Mouse (Mus musculus): ENCODE data around the gene Pinlyp. TPM values are rescaled to one million over a fixed set of nuclear protein-coding genes. Genes with fewer than 3 reads are reported as not detected.

Gene Pinlyp
- total RNA-seq, 2 experiments from 2014 or later = not detected

DNA sequence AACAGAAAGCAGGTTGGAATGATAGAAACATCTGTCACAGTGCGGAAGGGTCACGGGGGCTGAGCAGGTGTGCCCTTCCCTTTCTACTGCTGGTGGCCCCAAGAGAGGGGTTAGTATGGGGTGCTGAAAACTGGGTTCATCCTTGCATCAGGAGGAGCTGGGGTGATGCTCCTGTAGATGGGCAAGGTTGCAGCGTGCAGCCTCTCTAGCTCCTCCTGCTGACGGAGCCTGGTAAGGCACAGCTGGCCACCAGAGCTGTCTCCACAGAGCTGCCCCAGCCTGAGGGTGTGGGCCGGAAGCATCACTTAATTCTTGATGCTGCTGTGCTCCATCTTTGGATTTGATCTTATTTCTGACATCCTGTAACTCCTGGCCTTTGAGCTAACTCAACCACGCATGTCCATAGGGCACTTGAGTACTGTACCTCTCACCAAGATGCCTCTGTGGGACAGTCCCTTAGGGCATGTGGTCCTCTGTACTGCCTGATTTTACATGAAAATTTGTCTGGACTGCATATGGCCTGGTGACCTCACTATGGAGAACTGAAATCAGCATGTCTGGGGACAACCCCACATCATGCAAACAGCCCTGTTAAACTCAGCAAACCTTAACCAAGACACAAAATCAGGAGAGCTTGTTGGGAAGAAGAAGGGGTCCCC lies 18.8 kb upstream of the Pinlyp start:
- ATAC-seq (replicated peaks; ENCODE audit: low FRiP score, low TSS enrichment, poor library complexity, severe bottlenecking) = peak; percentile 94

DNA sequence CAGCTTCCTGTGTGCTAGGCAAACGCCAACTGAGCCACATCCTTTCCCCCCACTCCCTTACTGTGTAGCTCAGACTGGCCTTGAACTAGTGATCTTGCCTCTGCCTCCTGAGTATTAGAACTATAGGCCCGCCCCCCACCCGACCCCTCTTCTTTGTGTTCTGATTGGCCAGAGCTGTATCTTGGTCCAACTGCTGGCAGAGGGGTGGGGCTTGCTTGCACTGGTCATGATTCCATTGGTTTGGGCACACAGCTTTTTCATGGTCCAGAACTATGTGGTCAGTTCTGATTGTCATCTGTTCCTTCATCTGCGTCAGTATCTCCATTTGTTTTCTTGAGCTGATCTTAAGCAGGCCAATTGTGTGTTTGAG lies 17.9 kb upstream of the Pinlyp start:
- ATAC-seq (replicated peaks; ENCODE audit: low FRiP score, low TSS enrichment, poor library complexity, severe bottlenecking) = no peak

DNA sequence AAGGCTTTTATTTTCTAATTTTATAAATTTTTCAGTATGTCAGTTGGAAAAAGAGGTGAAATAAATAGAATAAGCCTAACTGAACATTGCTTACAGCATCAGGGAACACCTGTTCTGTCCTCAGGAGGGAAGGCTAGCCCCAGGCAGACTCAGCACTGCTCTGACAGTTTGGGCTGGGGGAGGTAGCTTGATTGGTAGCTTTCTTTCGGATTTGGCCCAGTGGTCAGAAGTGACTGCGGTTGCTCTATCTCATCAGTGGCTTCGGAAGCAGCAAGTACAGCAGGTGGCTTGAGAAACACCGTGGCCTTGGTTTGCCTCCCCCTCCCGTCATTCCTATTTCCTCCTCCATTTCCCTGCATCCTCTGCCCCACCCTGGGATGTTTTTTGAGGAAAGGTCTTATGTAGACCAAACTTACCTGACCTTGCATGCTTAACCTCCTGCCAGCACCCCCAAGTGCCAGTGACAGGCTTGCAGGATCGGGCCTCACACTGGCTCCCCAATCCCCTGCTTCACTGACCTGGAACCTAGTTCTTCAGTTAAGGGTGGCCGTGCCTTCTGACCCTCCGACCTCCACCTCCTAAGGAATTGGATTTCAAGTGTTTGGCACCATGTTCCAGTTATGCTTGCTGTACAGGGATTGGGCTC lies 17.4 kb upstream of the Pinlyp start:
- ATAC-seq (replicated peaks; ENCODE audit: low FRiP score, low TSS enrichment, poor library complexity, severe bottlenecking) = no peak

DNA sequence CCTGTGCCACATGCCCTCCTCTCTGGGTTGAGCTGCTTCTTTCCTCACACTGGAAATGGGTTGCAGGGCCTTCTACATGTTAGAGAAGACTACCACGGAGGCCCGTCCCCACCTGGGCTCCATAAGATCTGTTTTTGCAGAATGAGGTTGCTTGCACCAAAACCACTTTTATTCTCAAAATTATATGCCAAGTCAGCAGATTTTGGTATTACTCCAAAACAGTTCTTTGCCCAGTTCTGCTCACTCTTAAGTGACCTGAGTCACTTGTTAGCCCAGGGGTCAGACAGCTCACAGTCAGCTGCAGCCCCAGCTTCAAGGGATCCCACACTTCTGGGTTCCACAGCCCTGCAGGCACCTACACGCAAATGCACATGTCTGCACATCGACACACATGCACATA lies 15.5 kb upstream of the Pinlyp start:
- ATAC-seq (replicated peaks; ENCODE audit: low FRiP score, low TSS enrichment, poor library complexity, severe bottlenecking) = no peak

DNA sequence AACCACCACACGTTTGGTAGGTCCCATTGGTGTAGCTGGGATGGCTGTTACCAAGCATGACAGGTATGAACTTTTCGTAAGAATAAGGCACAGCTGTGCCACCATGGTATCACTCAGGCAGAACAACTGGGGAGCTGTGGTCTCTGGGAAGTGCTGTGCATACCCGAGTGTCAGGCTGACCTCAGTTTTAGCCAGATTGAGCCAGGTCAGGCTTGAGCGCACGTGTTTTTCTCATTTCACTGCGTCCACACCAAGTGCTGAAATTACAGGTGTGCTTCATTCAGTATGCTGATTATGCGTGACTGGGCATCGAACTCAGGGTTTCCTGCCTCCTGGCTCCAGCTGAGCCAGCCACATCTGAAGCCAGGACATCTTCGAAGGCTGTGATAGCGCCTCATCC lies 9.9 kb upstream of the Pinlyp start:
- no peak for ATAC-seq (replicated peaks; ENCODE audit: low FRiP score, low TSS enrichment, poor library complexity, severe bottlenecking)

DNA sequence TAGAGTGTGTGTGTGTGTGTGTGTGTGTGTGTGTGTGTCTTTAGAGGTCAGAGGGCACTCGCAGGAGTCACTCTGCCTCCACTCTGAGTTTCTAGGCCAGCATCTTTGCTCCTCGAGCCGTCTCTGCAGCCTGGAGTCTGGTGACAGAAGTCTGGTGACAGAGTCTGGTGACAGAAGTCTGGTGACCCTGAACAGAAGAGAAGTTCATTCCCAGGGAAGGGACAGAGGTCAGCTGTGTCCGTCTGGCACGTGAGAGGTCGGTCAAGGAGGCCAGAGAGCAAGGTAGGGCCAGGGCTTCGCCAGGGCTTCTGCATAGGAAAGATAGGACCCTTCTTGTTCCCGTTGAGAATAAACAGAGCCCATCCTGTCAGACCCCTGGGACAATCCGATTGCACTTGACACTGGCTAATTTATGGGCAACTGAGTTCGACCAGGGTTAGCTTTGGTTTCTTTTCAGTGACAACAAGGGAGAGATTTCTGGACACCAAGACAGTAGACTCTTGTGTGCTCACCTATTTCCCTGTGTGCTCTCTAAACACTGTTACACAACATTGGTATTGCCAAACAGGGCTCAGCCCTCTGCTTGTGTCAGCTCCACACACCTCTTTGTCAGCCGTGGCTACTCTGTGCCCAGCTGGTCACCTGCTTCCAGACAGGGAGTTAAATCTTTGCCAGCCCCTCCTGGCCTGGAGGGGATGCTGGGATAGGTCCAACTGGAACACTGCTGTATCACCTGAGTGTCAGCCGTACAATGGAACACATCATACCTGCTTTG lies 6.3 kb upstream of the Pinlyp start:
- ATAC-seq (replicated peaks; ENCODE audit: low FRiP score, low TSS enrichment, poor library complexity, severe bottlenecking) = no peak

DNA sequence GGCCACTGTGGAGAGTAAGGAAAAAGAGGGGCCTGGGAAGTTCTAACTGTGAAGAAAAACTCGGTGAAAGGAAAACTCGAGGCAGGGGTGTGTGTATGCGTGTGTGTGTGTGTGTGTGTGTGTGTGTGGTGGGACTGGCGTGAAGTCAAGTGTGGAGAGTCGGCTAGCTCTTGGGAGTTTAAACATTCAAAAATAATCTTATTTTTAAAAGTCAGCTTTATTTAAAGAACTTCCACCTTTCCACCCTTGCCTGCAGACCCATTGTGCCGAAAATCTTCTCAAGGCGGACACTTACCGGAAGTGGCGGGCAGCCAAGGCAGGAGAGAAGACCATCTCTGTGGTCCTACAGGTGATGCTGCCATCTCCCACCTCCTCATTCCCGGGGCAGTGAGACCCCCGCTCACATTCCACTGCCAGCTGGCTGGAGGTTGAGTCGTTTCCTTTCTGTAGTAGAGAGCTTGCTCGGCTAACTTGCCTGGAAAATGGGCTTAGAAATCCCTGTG lies 1.7 kb upstream of the Pinlyp start:
- ATAC-seq (replicated peaks; ENCODE audit: low FRiP score, low TSS enrichment, poor library complexity, severe bottlenecking) = no peak

DNA sequence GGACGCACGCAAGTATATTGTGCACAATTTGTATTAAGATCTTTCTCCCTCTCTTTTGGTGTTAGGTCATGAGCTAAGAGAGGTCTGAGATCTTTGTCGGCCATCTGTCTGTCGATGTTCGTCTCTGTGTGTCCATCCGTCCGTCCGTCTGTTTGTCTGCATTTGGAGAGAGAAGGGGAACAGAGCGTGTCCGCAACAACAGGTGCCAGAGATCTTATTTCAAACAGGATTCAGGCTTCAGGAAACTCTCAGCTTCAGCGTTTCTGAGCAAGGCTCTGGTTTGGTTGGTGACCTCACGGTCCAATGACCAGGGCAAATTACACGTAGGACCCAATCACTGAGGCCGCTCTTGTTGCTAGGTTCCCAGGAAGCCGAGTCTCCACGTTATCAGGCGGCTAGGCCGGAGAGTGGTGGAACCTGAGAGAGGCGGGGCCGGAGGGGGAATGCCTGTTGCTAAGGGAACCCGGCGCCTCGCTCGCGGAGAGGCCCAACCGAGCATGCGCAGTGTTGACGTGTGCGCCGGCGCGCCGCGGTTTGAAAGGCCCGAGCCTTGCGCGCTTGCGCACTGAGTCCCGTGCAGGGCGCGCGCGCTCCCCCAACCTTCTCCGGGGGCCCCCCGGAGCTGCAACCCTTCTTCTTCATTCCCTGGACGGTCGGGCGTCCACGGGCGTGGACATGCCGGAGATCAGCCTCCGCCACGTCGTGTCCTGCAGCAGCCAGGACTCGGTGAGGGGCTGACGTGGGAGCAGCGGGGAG lies 894 bp upstream of the Pinlyp start:
- peak; percentile 100 for ATAC-seq (replicated peaks; ENCODE audit: low FRiP score, low TSS enrichment, poor library complexity, severe bottlenecking)

DNA sequence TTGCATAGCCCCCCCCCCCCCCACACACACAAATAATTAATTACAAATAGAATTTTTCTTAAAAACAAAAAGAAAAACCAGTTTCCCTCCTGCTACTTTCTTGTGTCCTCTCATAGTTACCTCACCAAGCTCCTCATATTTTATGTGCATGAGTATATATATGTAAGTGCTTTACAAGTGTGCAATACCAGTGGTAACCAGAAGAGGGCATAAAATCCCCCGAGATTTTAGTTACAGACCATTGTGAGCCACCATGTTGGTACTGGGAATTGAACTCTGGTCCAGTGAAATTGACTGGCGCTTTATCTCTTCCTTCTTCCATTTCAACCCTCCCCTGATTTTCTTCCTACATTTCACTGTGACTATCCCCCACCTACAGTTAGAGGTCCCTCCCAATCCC lies 1.4 kb downstream of the Pinlyp start:
- ATAC-seq (replicated peaks; ENCODE audit: low FRiP score, low TSS enrichment, poor library complexity, severe bottlenecking) = no peak

DNA sequence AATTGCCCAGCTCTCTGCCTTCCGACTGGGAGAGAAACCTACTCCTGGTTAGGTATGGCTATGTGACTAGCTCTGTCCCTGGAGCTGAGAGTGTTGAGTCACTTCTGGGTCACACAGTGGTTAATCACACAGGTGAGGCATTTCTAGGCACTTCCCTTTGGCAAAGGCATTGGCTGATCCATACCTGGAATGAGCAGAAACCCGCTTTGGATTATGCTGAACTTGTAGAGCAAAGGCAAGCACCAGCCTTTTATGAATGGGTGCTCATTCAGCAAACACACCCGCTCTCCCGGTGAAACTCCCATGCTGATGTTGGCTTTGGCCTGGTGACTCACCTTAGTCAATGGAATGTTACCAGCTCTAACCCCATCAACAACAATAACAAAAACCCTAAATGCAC lies 6.2 kb downstream of the Pinlyp start:
- ATAC-seq (replicated peaks; ENCODE audit: low FRiP score, low TSS enrichment, poor library complexity, severe bottlenecking) = no peak

DNA sequence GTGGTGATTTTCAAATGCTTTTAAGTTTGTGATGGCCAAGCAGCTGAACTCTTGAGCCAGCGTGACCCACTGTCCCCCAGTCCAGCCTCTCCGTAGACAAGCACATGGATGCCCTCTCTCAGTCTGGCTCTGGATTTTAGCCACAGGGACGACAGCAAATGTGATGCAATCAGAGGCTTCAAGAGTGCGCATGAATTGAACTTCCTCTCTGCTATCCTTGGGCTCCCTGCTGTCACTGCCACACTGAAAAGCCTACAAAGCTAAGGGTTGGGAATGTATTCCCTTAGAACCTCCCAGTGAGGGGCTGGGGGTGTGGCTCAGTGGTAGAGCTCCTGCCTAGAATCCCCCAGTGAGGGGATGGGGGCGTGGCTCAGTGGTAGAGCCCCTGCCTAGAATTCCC lies 7.2 kb downstream of the Pinlyp start:
- no peak for ATAC-seq (replicated peaks; ENCODE audit: low FRiP score, low TSS enrichment, poor library complexity, severe bottlenecking)

DNA sequence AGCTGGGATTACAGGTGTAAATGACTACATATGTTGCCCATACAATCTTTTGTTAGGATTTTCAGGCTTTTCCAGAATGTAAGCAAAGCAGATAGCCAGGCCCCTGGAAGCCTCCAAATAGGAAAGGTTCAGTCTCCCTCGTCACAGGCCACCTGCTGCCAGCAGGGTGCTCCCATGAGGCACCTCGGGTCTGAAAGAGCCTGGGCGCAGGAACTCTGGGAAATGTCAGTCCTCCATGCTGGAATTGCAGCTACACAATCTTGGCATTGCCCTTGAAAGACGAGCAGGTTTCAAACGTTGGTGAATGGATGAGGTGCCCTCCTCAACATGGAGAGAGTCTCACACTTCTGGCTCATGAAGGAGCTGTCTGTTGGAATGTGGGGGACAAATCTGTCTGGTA lies 7.8 kb downstream of the Pinlyp start:
- no peak for ATAC-seq (replicated peaks; ENCODE audit: low FRiP score, low TSS enrichment, poor library complexity, severe bottlenecking)

DNA sequence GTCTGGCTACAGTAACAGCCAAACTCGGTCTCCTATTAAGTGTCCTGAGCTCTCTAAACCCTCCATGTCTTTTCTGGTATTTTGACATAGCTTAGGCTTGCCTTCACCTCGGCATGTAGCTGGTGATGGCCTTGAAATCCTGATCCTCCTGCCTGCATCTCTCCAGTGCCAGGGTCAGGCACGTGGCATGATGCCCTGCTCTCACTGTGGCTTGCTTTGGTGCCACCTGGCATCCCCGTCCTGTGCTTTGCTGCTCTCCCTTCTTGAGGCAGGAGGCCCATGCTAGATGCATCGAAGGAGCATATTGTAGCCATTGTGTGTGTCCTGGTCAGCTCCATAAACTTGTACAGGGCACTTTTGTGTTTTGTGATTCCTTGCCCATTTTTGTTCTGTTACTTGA lies 8.3 kb downstream of the Pinlyp start:
- no peak for ATAC-seq (replicated peaks; ENCODE audit: low FRiP score, low TSS enrichment, poor library complexity, severe bottlenecking)

DNA sequence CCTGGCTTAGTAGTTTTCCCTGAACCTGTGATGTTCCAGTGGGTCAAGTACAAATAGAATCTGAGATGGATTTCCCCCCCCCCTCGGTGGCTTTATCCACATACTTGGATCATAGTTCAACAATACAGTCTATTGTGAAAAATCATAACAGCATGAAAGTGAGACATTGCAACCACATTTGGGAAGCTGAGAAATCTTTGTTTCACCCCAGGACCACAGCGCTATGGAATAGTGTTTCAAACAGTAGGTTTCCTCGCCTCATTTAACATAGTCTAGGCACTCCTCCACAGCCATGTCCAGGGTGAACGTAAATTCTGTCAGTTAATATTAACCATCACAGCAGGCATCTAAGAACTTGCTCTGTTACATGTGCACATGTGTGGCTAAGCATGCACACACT lies 8.8 kb downstream of the Pinlyp start:
- ATAC-seq (replicated peaks; ENCODE audit: low FRiP score, low TSS enrichment, poor library complexity, severe bottlenecking) = no peak

DNA sequence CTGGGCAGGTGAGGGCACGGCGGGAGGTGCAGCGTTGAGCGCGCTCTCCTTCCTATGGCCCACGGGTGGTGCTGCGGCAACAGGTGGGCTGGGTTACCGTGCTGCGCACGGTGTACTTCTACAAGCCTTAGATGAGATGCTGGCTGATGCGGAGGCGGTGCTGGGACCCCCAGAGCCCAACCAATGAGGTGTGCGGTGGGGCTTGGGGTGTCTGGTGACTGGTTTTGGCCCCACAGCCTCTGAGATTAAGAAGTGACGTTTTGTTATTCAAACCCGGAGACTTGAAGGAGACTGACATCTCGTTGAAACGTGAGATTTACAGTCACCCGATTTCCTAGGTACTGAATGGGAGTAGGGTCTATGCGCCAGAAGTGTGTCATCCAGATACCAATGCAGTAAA lies 11.6 kb downstream of the Pinlyp start:
- ATAC-seq (replicated peaks; ENCODE audit: low FRiP score, low TSS enrichment, poor library complexity, severe bottlenecking) = no peak

DNA sequence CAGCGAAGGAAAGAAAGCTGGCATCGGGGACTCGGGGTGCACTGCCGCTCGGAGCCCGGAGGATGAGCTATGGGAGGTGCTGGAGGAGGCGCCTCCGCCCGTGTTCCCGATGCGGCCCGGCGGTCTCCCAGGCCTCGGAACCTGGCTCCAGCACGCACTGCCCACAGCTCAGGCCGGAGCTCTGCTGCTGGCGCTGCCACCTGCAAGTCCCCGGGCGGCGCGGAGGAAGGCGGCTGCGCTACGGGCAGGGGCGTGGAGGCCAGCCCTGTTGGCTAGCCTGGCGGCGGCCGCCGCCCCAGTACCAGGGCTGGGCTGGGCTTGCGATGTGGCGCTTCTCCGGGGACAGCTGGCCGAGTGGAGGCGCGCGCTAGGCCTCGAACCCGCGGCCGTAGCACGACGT lies 12.1 kb downstream of the Pinlyp start:
- ATAC-seq (replicated peaks; ENCODE audit: low FRiP score, low TSS enrichment, poor library complexity, severe bottlenecking) = no peak

DNA sequence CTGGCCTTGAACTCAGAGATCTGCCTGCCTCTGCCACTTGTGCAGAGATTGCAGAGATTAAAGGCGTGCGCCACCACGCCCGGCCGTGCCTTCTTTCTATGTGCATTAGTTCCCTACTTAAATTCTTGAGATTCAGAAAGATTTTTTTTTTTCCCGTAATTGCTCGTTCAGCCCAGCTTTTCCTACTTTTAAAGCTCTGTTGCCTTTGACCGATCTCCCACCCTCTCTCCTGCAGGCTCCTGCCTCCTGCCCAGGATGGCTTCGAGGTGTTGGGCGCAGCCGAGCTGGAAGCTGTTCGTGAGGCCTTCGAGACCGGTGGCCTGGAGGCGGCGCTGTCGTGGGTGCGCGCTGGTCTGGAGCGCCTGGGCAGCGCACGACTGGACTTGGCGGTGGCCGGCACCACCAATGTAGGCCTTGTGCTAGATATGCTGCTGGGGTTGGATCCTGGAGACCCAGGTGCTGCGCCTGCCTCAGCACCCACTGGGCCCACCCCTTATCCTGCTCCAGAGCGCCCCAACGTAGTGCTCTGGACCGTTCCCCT lies 12.8 kb downstream of the Pinlyp start:
- no peak for ATAC-seq (replicated peaks; ENCODE audit: low FRiP score, low TSS enrichment, poor library complexity, severe bottlenecking)

DNA sequence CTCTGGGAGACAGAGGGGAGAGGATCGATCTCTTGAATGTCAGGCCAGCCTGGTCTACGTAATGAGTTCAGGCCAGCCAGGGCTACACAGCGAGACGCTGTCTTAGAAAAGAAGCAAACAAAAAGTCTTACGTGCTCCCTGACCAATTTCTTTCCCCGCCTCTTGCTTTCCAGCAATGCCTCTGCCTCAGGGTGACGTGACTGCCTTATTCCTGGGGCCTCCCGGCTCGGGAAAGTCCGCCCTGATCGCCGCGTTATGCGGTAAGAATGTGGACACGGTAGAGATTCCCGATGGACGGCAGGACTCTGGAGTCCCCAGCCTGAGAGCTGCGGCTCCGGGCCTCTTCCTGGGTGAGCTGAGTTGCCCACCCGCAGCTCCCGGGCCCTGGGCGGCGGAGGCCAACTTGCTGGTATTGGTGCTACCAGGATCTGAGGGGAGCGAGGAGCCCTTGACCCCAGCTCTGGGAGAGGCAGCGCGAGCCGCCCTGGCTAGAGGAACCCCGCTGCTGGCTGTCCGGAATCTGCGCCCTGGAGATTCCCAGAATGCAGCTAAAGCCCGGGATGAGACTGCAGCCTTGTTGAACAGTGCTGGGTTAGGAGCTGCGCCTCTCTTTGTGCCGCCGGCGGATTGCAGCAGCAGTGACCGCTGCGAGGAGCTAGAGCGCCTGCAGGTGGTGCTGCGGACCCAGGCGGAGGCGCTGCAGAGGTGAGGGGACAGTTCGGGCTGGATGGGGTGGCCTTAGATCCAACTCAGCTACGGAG lies 14.5 kb downstream of the Pinlyp start:
- peak; percentile 65 for ATAC-seq (replicated peaks; ENCODE audit: low FRiP score, low TSS enrichment, poor library complexity, severe bottlenecking)
